Mouse (Mus musculus) heart, embryonic 11.5 days (tissue): ENCODE data around the gene Cacna2d4. TPM values are rescaled to one million over a fixed set of nuclear protein-coding genes. Genes with fewer than 3 reads are reported as not detected.

Experiments
- ATAC-seq: fragments of 200-750 bp; cut with Nextera tagmentation; replicated peaks from 2 replicates; pipeline ENCODE4 v1.8.0; 2017; ENCODE audit warnings: moderate library complexity; ENCODE audit not compliant: insufficient number of reproducible peaks, low FRiP score, low TSS enrichment
- H3K27ac ChIP-seq: fragments of 300-500 bp; sonication (generic); 2 replicates; pipeline ENCODE4 v1.5.1; 2014; ENCODE audit warnings: mild to moderate bottlenecking, low read depth, low read length
- H3K27me3 ChIP-seq: fragments of 300-500 bp; sonication (generic); 2 replicates; pipeline ENCODE4 v1.6.1; 2014; ENCODE audit warnings: mild to moderate bottlenecking, low read length, mixed read lengths; ENCODE audit not compliant: control insufficient read depth, insufficient read depth
- H3K36me3 ChIP-seq: fragments of 300-500 bp; sonication (generic); 2 replicates; pipeline ENCODE4 v1.6.1; 2014; ENCODE audit warnings: mild to moderate bottlenecking, low read length, moderate library complexity, mixed read lengths; ENCODE audit not compliant: control insufficient read depth, insufficient read depth
- H3K4me1 ChIP-seq: fragments of 300-500 bp; sonication (generic); 2 replicates; pipeline ENCODE4 v1.6.1; 2014; ENCODE audit warnings: low read length; ENCODE audit not compliant: control insufficient read depth, insufficient read depth
- H3K4me2 ChIP-seq: fragments of 300-500 bp; sonication (generic); 2 replicates; pipeline ENCODE4 v1.6.1; 2014; ENCODE audit warnings: mild to moderate bottlenecking, moderate library complexity
- H3K4me3 ChIP-seq: fragments of 300-500 bp; sonication (generic); 2 replicates; pipeline ENCODE4 v1.5.1; 2014; ENCODE audit warnings: low read depth, low read length
- H3K9ac ChIP-seq: fragments of 300-500 bp; sonication (generic); 2 replicates; pipeline ENCODE4 v1.6.1; 2014; ENCODE audit warnings: mild to moderate bottlenecking, low read depth, low read length, moderate library complexity
- H3K9me3 ChIP-seq: fragments of 300-500 bp; sonication (generic); replicated peaks from 2 replicates; pipeline ENCODE4 v1.6.1; 2016; ENCODE audit warnings: low read length; ENCODE audit not compliant: control insufficient read depth
- WGBS: fragments of 180-500 bp; shearing (Covaris S2); extraction: QIAGEN DNeasy Blood & Tissue Kit; methylation state at CpG from one replicate; pipeline ENCODE4 v1.1.7; 2014; ENCODE audit not compliant: insufficient replicate concordance; 5-methylcytosine and 5-hydroxymethylcytosine counted together
- polyA plus RNA-seq: library from polyadenylated mRNA; unstranded; fragments of >200 nt; fragmentation: Nextera tagmentation; extraction: Ambion mirVana; gene quantifications from 2 replicates; pipeline ENCODE4 v1.2.1, GENCODE M21; 2014

Gene Cacna2d4
- polyA plus RNA-seq, 1 experiment from 2014 or later, result not detected

DNA sequence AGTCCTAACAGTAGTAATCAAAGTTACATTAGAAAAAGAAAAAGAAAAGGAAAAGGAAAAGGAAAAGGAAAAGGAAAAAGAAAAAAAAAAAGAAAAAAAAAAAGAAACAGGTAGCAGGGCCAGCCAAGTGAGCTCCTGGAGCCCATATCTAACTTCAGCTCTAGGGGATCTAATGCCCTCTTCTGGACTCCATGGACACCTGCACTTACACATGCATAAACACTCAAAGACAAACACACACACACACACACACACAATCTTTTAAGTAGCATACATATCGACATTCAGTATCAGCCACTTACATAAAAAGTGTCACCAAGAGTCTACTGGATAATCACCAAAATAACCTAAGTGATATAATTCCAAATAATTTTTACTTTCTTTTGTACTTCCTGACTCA lies 149.3 kb downstream of the Cacna2d4 start:
- 100% methylated on average over 1 of the region's 1 CpGs for whole genome bisulfite sequencing
- no peaks in the 10 kb centered on the region for H3K27me3 ChIP-seq
- H3K4me3 ChIP-seq, result no peak overlapping the region
- no peak overlapping the region for H3K27ac ChIP-seq
- peaks cover 8% of the 10 kb centered on the region for H3K4me1 ChIP-seq
- no peak for ATAC-seq
- H3K4me2 ChIP-seq, result no peak overlapping the region
- H3K9me3 ChIP-seq, result no peaks in the 10 kb centered on the region
- H3K36me3 ChIP-seq, result no peaks in the 10 kb centered on the region
- no peak overlapping the region for H3K9ac ChIP-seq

DNA sequence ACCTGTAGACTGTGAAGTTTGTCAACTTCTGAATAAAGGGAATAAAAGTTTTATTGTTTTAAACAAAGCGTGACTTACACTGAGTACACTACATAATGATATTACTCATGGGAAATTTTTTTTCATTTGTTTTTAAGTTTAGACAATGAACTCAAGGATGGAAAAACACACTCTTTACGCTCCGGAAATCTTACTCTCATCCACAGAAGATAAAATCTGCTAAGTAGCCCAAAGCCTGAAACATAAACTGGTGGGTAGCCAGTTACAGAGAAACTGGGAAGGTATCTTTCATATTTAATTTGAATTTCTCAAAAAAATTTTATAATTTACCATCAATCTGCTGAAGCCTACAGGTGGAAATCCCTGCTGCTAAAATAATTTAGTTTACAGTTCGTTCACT lies 150.1 kb downstream of the Cacna2d4 start:
- Histone ChIP-seq H3K4me1 (peaks cover 8% of the 10 kb centered on the region), H3K9me3 (no peaks in the 10 kb centered on the region), H3K27me3 (no peaks in the 10 kb centered on the region), H3K4me2 (no peak overlapping the region), H3K27ac (no peak overlapping the region), H3K9ac (no peak overlapping the region), H3K36me3 (no peaks in the 10 kb centered on the region), H3K4me3 (no peak overlapping the region)
- 83% methylated on average over 4 of the region's 4 CpGs for WGBS
- ATAC-seq, result no peak

- H3K4me1 ChIP-seq, result peaks cover 8% of the 10 kb centered on the region
- H3K4me2 ChIP-seq, result peak overlapping the region; percentile 88
- no peak for ATAC-seq
- H3K9ac ChIP-seq, result no peak overlapping the region
- no peaks in the 10 kb centered on the region for H3K27me3 ChIP-seq
- H3K36me3 ChIP-seq, result no peaks in the 10 kb centered on the region
- 90% methylated on average over 1 of the region's 1 CpGs for WGBS
- no peaks in the 10 kb centered on the region for H3K9me3 ChIP-seq
- no peak overlapping the region for H3K27ac ChIP-seq
- peak overlapping the region; percentile 88 for H3K4me3 ChIP-seq
Observed at GRCm38 (mm10) chr6:119386821-119387220, 150.5 kb downstream of the Cacna2d4 start.

DNA sequence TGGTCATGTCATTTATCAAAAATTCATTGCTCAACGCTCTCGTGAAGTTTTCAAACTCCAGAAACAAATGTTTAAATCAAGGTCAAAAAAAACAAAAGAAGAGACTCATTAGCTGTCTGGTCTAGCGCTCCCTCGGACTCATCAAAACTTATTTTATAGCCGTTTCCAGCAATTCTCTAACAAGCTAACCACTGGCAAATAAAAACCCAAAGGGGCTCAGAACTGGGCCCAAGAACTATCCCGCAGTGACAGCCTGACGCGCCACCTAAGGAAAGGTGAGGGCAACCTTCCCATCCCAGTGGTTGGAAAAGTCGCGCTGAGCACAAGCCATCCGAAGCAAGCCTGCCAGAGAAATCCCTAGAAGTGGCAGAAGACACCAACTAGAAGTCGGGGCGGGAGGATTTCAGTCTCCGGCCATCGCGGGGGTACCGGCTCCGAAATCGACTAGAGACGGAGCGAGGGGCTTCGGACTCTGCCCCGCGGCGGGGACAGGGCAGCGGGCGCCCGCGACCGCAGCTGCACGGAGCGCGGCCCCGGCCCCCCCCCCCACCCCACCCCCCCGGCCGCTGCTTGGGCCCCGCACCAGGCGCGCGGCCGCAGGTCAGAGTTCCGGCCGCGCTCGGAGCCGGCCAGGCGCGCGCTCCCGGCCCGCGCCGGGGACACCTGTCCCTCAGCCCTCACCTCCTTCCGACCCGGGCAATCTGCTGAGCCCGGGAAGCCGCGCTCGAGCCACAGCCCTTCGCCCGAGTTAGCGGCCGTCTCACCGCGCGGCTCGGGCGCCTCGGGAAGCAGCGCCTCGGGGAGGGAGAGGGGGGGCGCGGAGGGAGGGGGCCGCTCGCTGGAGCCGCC lies 151.7 kb downstream of the Cacna2d4 start:
- Histone ChIP-seq H3K27ac (peak overlapping the region; percentile 86), H3K27me3 (no peaks in the 10 kb centered on the region), H3K9me3 (no peaks in the 10 kb centered on the region), H3K4me2 (peak overlapping the region; percentile 88), H3K9ac (peak overlapping the region; percentile 98), H3K4me3 (peak overlapping the region; percentile 88), H3K4me1 (peaks cover 8% of the 10 kb centered on the region), H3K36me3 (no peaks in the 10 kb centered on the region)
- peak; percentile 85 for ATAC-seq
- 1% methylated on average over 41 of the region's 76 CpGs for WGBS

DNA sequence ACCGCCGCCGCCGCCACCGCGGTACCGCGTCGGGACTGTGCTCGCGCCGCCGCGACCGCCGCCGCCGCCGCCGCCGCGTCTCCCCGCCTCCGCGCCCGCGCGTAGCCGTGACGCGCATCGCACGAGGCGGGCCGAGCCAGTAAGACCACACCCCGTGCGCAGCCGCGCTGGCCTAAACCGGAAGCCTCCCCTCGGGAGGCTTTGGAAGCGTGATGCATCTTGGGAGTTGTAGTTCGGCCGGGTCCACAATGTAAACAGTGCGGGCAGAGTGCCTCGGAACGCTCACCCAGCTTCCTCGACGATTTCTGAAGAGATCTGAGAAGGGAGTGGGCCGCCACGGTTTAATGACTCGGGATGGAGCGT lies 152.3 kb downstream of the Cacna2d4 start:
- no peaks in the 10 kb centered on the region for H3K27me3 ChIP-seq
- H3K4me1 ChIP-seq, result peaks cover 8% of the 10 kb centered on the region
- no peaks in the 10 kb centered on the region for H3K36me3 ChIP-seq
- peak overlapping the region; percentile 86 for H3K27ac ChIP-seq
- no peaks in the 10 kb centered on the region for H3K9me3 ChIP-seq
- H3K9ac ChIP-seq, result peak overlapping the region; percentile 98
- peak; percentile 99 for ATAC-seq
- peak overlapping the region; percentile 88 for H3K4me2 ChIP-seq
- WGBS, result under 1% methylated on average over 43 of the region's 53 CpGs
- peak overlapping the region; percentile 88 for H3K4me3 ChIP-seq

DNA sequence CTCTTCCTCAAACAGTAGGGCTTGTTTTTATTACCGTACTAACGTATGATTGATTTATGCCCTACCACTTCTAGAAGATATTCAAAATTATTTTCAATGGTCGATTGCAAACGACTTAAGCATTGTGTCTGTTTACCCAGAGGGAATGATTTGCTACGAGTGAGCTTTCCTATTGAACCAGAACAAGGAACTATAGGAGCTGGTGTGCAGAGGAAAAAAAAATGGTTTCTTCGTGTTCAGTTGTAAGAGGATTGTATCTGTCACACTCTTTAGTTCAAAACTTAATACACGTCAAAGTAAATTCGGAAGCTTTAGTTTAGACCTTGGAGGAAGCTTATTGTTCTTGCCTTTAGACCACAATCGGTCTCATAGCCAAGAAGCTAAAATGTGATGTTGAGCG lies 152.8 kb downstream of the Cacna2d4 start:
- no peaks in the 10 kb centered on the region for H3K9me3 ChIP-seq
- H3K4me3 ChIP-seq, result peak overlapping the region; percentile 88
- H3K36me3 ChIP-seq, result no peaks in the 10 kb centered on the region
- peaks cover 8% of the 10 kb centered on the region for H3K4me1 ChIP-seq
- peak overlapping the region; percentile 86; the same call in 1 of the 2 replicates for H3K27ac ChIP-seq
- 25% methylated on average over 10 of the region's 10 CpGs for WGBS
- ATAC-seq, result no peak
- H3K9ac ChIP-seq, result peak overlapping the region; percentile 76
- H3K4me2 ChIP-seq, result peak overlapping the region; percentile 88
- H3K27me3 ChIP-seq, result no peaks in the 10 kb centered on the region

GRCm38 (mm10) chr6:119390728-119391127 lies 154.4 kb downstream of the Cacna2d4 start:
- ATAC-seq, result no peak
- Histone ChIP-seq H3K9me3 (no peaks in the 10 kb centered on the region), H3K9ac (no peak overlapping the region), H3K27ac (no peak overlapping the region), H3K4me3 (no peak overlapping the region), H3K4me1 (peaks cover 8% of the 10 kb centered on the region), H3K36me3 (no peaks in the 10 kb centered on the region), H3K27me3 (no peaks in the 10 kb centered on the region), H3K4me2 (no peak overlapping the region)
- WGBS, result 85% methylated on average over 4 of the region's 4 CpGs

DNA sequence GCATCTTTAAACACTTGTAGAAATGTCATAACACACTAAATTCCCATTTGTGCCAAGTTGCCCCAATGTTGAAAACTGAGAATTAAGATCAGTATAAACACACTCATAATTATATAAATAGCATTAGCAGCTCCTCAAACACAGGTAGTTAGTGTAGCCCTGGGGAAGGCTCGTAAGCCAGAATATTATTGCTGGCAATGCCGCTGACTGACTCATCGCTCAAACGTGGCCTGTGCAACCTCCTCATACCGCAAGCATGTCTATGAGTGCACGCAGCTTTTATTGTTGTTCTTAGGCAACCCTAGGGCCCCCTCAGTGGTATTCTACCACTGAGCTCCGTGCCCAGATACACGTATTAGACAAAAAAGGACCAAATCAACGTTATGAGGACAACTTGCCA lies 156.5 kb downstream of the Cacna2d4 start:
- 86% methylated on average over 9 of the region's 9 CpGs for WGBS
- no peaks in the 10 kb centered on the region for H3K27me3 ChIP-seq
- H3K9ac ChIP-seq, result no peak overlapping the region
- no peak overlapping the region for H3K27ac ChIP-seq
- no peak for ATAC-seq
- H3K4me1 ChIP-seq, result peaks cover 4% of the 10 kb centered on the region
- H3K4me2 ChIP-seq, result no peak overlapping the region
- H3K36me3 ChIP-seq, result no peaks in the 10 kb centered on the region
- no peaks in the 10 kb centered on the region for H3K9me3 ChIP-seq
- H3K4me3 ChIP-seq, result no peak overlapping the region
